Mouse (Mus musculus): ENCODE data around the gene Kng1.

Kng1 gene

DNA sequence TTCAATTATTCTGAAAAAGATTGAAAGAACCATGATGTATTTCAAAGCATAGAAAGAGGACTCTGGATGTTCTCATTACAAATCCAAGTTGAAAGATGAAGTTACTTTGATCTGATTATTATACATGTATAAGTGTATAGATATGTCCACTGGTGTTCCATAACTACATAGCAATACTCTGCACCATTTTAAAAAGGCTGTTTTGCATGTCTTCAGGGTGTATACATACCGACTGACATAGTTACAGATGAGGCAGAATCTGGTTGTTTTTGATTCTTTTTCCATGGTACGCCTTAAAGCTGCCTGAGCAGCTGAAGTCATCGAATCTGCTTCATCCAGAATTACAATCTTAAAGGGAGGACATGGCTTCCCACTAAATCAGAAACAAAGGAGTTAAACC lies 57.8 kb downstream of the Kng1 start:
- DNase-seq: no peak

DNA sequence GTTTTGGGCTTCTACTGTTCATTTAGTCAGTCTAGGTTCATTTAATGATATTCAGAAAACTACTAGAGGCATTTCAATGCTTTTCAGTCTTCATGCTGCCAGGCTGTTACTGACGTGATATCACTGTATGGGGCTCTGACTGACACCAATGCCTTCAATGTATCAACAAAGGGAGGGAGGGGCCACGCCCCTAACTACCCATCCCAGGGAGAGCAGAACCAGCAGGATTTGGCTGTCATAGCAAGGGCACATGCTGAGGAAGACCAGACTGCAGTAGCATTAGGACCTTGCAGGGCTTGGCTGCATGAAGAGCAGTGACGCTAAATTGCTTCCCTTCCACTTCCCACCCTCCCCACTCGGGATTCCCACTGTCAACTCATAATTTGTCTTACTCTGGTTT lies 59.5 kb downstream of the Kng1 start:
- DNase-seq: no peak

DNA sequence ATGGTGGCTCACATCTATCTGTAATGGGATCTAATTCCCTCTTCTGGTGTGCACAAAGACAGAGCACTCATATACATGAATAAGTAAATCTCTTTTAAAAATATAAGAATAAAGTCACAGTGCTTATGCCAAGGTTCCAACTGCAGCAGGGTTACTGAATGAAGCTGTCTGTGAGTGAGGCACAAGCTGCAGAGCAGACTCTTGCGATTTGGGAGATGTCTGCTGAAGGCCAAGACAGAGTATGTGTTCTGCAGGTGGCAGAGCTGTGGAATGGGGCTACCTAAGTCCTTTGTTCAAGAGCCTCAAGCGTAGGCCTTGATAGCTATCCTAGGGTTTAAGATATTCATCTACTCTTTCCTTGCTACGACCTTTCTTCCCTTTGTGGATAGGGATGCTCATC lies 64.8 kb downstream of the Kng1 start:
- no peak for DNase-seq

DNA sequence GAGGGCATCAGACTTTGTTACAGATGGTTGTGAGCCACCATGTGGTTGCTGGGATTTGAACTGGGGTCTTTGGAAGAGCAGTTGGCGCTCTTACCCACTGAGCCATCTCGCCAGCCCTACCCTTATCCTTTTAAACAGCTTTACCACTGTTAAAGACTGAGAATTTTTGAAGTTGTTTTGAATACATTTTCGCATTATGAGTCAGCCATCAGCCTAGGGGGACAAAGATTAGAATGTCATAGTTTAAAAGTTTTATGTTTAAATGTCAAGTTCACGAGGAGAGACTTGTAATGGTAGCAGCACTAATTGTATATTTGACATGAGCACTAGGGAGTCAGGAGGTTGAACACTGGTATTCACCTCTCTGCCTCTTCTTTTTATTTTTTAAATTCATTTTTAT lies 65.4 kb downstream of the Kng1 start:
- no peak for DNase-seq

DNA sequence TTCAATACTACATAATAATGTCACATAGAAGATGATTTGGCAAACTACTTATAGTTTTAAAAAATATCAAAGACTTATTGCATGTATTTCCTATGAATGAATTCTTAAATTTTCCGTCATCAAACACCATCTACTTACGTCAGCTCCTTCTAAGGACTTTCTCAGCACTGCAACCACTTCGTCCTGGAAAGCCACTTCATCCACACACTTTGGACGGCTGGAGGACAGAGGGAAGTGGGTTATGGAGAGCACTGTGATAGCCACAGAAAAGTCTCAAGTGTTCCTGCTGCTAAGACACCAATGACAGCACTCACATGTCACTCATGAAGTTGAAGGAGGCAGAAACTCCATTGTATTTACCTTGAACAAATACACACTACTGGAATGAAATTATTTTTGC lies 66.7 kb downstream of the Kng1 start:
- no peak for DNase-seq

DNA sequence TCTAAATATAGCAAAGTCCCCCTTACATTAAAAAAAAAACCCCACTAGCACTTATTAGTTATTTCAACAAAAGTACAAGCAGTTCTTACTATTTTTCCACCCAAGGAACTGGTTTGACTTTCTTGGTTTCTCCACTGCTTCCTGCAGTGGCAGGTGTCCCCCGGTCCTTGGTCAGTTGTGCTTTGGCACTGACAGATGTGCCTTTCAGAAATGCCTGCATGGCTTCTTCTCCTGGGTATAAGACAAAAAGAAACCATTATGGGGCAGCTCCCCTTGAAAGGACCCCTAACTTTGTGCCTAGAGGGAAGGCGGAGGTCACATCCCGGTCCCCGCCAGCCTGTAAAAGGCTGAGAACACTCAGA lies 69.6 kb downstream of the Kng1 start:
- no peak for DNase-seq

DNA sequence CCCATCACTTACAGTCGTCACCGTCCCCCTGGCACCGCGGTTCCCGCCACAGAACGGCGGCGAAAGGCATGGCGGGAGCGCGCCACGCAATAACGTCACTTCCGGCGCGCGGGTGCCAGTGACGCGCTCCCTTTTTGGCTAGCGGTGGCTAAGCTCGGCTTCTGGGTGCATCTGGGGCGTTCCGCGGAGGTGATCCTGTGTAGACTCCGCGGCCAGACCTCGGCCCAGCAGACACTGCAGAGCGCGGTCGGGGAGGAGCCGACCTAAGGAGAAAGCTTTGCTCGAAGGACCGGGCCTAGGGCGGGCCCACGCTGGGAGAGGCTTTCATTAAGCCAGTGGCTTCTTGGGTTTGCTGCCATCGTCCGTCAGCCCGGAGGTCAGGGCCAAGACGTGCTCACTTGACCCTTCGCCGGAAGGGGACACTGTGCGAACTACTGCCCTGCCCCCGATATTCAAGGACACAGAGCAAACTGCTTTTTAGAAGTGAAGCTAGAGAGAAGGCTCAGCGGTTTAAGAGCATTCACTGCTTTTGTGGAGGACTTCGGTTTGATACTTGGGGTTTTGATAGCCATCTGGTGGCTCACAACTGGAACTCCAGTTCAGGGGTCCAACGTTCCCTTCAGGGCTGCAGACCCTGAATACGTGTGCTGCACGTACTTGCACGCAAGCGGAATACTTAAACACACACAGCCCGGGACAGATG lies 70.2 kb downstream of the Kng1 start, which contains the start of gene Rfc4:
Gene Rfc4, minus strand, starts transcription at position 65 of the 703 bp plus-strand sequence.
- DNase-seq: peak; percentile 86 to 91

DNA sequence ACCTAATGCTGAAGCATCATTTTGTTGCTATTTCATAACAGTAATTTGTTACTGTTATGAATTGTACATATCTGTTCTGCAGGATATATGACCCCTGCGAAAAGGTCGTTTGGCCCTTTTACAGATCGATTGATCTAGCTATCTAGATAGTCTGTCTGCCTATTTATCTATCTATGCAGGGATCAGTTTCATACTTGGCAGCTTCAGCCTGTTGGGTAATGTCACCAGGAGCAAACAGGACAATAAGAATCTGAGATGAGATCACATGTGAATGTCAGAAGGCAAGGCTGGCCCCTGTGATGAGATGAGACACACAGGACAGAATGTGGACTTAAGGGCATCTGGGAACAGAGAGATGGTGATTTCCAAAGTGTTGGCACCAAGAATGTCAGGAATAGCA lies 72.6 kb downstream of the Kng1 start:
- no peak for DNase-seq

Data from kidney, adult 8-10 months (tissue).